Mouse (Mus musculus): ENCODE results near the gene Abcd4.
A peak's percentile ranks its signal among the peaks of the same experiment; 100 is the strongest.

Gene Abcd4

GRCm38 (mm10) chr12:84616977-84617630 is at the start of gene Abcd4:
TSS of gene Abcd4 (minus strand) at chr12:84617413.
- peak; percentile 84 to 94 for DNase-seq (ENCODE audit: low spot score in 2 of 2)

GRCm38 (mm10) chr12:84653912-84654311 is 36.7 kb upstream of the Abcd4 start:
- DNase-seq (ENCODE audit: low spot score in 2 of 2): peak in 1 of 2 experiments; percentile 57

GRCm38 (mm10) chr12:84650234-84650633 is 33.0 kb upstream of the Abcd4 start:
- no peak for DNase-seq (ENCODE audit: low spot score in 2 of 2)

- DNase-seq (ENCODE audit: low spot score in 2 of 2): no peak
These were observed 23.4 kb upstream of the Abcd4 start, which contains the start of gene Vrtn for GRCm38 (mm10) chr12:84640654-84641053. TSS of gene Vrtn (plus strand) at chr12:84641019.

GRCm38 (mm10) chr12:84640253-84640652 is 23.0 kb upstream of the Abcd4 start:
- DNase-seq (ENCODE audit: low spot score in 2 of 2): no peak

GRCm38 (mm10) chr12:84631867-84632266 is 14.7 kb upstream of the Abcd4 start:
- no peak for DNase-seq (ENCODE audit: low spot score in 2 of 2)

GRCm38 (mm10) chr12:84625116-84625515 is 7.9 kb upstream of the Abcd4 start:
- DNase-seq (ENCODE audit: low spot score in 2 of 2): no peak

GRCm38 (mm10) chr12:84624601-84625000 is 7.4 kb upstream of the Abcd4 start:
- no peak for DNase-seq (ENCODE audit: low spot score in 2 of 2)

GRCm38 (mm10) chr12:84620975-84621374 is 3.8 kb upstream of the Abcd4 start:
- DNase-seq (ENCODE audit: low spot score in 2 of 2): no peak

GRCm38 (mm10) chr12:84617663-84618062 is 450 bp upstream of the Abcd4 start:
- no peak for DNase-seq (ENCODE audit: low spot score in 2 of 2)

GRCm38 (mm10) chr12:84614524-84614923 is 2.7 kb downstream of the Abcd4 start:
- peak in 1 of 2 experiments; percentile 62 for DNase-seq (ENCODE audit: low spot score in 2 of 2)

- DNase-seq (ENCODE audit: low spot score in 2 of 2): no peak
These were observed 3.2 kb downstream of the Abcd4 start for GRCm38 (mm10) chr12:84614001-84614400.

GRCm38 (mm10) chr12:84612518-84612917 is 4.7 kb downstream of the Abcd4 start:
- no peak for DNase-seq (ENCODE audit: low spot score in 2 of 2)

- DNase-seq (ENCODE audit: low spot score in 2 of 2): no peak
These were observed 5.5 kb downstream of the Abcd4 start for GRCm38 (mm10) chr12:84611718-84612117.

- no peak for DNase-seq (ENCODE audit: low spot score in 2 of 2)
These were observed 11.4 kb downstream of the Abcd4 start for GRCm38 (mm10) chr12:84605860-84606259.

GRCm38 (mm10) chr12:84604001-84604400 is 13.2 kb downstream of the Abcd4 start:
- DNase-seq (ENCODE audit: low spot score in 2 of 2): no peak

GRCm38 (mm10) chr12:84598324-84598723 is 18.9 kb downstream of the Abcd4 start:
- no peak for DNase-seq (ENCODE audit: low spot score in 2 of 2)

GRCm38 (mm10) chr12:84589825-84590761 is 27.1 kb downstream of the Abcd4 start:
- peak; percentile 71 to 97 for DNase-seq (ENCODE audit: low spot score in 2 of 2)

GRCm38 (mm10) chr12:84581285-84581684 is 35.9 kb downstream of the Abcd4 start:
- DNase-seq (ENCODE audit: low spot score in 2 of 2): no peak

GRCm38 (mm10) chr12:84578440-84578770 is 38.8 kb downstream of the Abcd4 start:
- DNase-seq (ENCODE audit: low spot score in 2 of 2): no peak

GRCm38 (mm10) chr12:84577768-84578439 is 39.3 kb downstream of the Abcd4 start:
- DNase-seq (ENCODE audit: low spot score in 2 of 2): no peak

- no peak for DNase-seq (ENCODE audit: low spot score in 2 of 2)
These were observed 44.1 kb downstream of the Abcd4 start for GRCm38 (mm10) chr12:84573094-84573493.

Data from left cerebral cortex, adult 9 months (tissue).